Mouse (Mus musculus): ENCODE measurements around the gene Zfp941. TPM values are rescaled to one million over a fixed set of nuclear protein-coding genes. Genes with fewer than 3 reads are reported as not detected.
"Not testable (repeated sequence)": the region's sequence is repeated elsewhere in the genome, so short reads cannot be mapped to it uniquely, and the experiment has no call there.

Zfp941 gene
- polyA plus RNA-seq, 1 experiment: not detected

DNA sequence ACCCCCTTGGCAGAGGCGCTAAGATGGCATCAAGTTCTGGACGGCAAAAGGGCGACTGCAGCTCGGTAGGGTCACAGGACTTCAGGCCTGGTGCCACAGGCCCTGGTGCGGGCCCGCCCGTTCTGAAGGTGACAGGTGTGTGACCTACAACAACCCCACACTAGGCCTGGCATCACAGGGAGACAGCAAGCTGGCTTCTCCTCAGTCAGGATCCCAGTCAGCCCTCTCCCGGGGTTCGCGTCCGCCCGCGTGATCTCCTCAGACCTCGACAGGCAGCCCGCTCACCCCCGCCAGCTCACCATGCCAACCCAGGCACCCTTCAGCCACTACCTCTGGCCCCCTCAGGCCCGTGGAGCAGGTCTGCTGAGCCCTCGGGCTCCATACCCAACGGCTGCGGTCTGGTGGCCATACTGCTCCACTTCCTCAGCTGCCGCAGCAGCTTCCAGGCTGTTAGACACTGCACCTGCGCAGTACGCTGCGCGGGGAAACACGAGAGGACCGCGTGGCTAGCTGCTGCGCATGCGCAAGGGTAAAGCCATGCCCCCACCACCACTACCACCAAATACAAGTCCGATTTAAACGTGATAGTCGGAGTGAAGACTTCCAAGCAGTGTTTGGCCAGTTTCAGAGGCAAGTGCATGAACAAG lies 34.4 kb downstream of the Zfp941 start, which contains the start of gene Syce1:
Gene Syce1 (minus strand): TSS at position 447 of the 647 bp plus-strand sequence.
- DNase-seq (ENCODE audit: low read depth in 1 of 2, low spot score in 2 of 2): no peak
- H3K27me3 ChIP-seq (ENCODE audit: control insufficient read depth, insufficient read depth, low read length): no peaks in the 10 kb centered on the region
- TF ChIP-seq POLR2A (IDR thresholded peaks at IDR 0.05; ENCODE audit: low read depth, low read length) (no peak), CTCF (IDR thresholded peaks at IDR 0.05; ENCODE audit: extremely low read depth, insufficient read depth, insufficient read length, insufficient replicate concordance) (no peak)
- H3K27ac ChIP-seq (ENCODE audit: insufficient read depth, low read length): no peak within 1 kb of the TSS
- H3K4me3 ChIP-seq (ENCODE audit: extremely low read depth, insufficient read depth, insufficient read length): no peak within 1 kb of the TSS
- no peaks in the 10 kb centered on the region for H3K4me1 ChIP-seq (ENCODE audit: control insufficient read depth, insufficient read depth, insufficient read length)
- WGBS: 83% methylated on average over 33 of the region's 33 CpGs
- H3K36me3 ChIP-seq (ENCODE audit: control insufficient read depth, insufficient read depth, low read length): no peaks in the 10 kb centered on the region

- WGBS: 86% methylated on average over 4 of the region's 4 CpGs
- H3K4me3 ChIP-seq (ENCODE audit: extremely low read depth, insufficient read depth, insufficient read length): no peak overlapping the region
- no peaks in the 10 kb centered on the region for H3K27me3 ChIP-seq (ENCODE audit: control insufficient read depth, insufficient read depth, low read length)
- H3K27ac ChIP-seq (ENCODE audit: insufficient read depth, low read length): no peak overlapping the region
- TF ChIP-seq POLR2A (IDR thresholded peaks at IDR 0.05; ENCODE audit: low read depth, low read length): no peak
- DNase-seq (ENCODE audit: low read depth in 1 of 2, low spot score in 2 of 2): no peak
- no peaks in the 10 kb centered on the region for H3K4me1 ChIP-seq (ENCODE audit: control insufficient read depth, insufficient read depth, insufficient read length)
- no peaks in the 10 kb centered on the region for H3K36me3 ChIP-seq (ENCODE audit: control insufficient read depth, insufficient read depth, low read length)
Observed at GRCm38 (mm10) chr7:140780548-140780947, 41.4 kb downstream of the Zfp941 start.

DNA sequence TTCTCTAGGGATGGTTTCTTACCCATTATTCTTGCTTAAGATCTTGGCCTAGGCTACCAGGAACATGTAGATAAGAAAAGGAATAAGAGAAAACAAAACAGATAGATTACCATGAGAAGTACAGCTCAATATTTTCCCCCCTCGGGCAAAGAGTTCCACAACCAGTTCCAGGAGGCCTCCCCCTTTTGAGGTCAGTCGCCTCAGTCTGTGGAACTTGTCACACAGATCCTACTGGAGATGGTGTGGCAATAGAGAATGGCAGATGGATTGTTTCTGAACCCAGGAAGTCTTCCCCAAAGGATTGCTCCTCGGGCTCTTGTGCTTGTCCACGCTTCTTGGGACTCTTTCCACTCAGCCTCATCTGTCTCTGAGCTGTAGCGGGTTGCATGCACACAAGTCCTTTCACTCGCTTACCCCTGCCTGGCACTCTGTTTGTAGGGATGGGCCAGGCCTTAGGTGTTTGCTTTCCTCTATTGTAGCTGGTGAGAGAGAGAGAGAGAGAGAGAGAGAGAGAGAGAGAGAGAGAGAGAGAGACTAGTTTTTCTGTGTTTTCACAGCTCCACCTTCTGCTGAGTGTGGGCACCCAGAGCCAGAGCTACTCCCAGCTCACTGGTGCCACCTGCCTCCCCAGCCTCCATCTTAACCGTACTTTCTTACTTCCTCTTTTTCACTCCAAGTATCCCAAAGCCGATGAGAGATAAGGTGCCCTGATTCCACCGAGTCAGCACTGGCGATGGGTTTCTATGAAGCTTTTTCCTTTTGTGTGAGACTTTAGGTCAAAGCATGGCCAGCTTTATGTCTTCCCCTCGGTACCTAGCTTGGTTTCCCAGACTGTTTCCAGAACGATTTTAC lies 55.9 kb downstream of the Zfp941 start:
- no peaks in the 10 kb centered on the region for H3K4me1 ChIP-seq (ENCODE audit: control insufficient read depth, insufficient read depth, insufficient read length)
- DNase-seq (ENCODE audit: low read depth in 1 of 2, low spot score in 2 of 2): no peak
- no peak for TF ChIP-seq CTCF (IDR thresholded peaks at IDR 0.05; ENCODE audit: extremely low read depth, insufficient read depth, insufficient read length, insufficient replicate concordance)
- TF ChIP-seq POLR2A (IDR thresholded peaks at IDR 0.05; ENCODE audit: low read depth, low read length): no peak
- no peak overlapping the region for H3K4me3 ChIP-seq (ENCODE audit: extremely low read depth, insufficient read depth, insufficient read length)
- H3K27me3 ChIP-seq (ENCODE audit: control insufficient read depth, insufficient read depth, low read length): no peaks in the 10 kb centered on the region
- H3K36me3 ChIP-seq (ENCODE audit: control insufficient read depth, insufficient read depth, low read length): no peaks in the 10 kb centered on the region
- 47% methylated on average over 12 of the region's 12 CpGs for WGBS
- no peak overlapping the region for H3K27ac ChIP-seq (ENCODE audit: insufficient read depth, low read length)

DNA sequence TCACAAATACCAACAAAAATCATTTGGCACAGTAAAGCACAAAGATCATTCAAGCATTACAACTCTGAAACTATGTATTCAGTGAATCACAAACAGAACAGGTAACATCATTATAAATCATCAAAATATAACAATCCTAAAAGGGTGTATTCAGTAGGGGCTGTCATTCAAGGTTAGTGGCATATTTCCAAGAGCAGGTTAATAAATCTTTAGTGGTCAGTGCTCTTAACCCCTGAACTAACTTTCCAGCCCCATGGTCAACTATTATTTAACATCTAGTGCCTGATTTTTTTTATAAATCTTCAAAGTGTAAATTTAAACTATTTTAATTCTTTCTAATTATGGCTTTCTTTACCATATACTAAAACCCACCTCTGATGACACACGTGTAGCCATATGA lies 56.6 kb downstream of the Zfp941 start:
- H3K27ac ChIP-seq (ENCODE audit: insufficient read depth, low read length); DNase-seq (ENCODE audit: low read depth in 1 of 2, low spot score in 2 of 2); H3K4me3 ChIP-seq (ENCODE audit: extremely low read depth, insufficient read depth, insufficient read length); H3K27me3 ChIP-seq (ENCODE audit: control insufficient read depth, insufficient read depth, low read length); H3K4me1 ChIP-seq (ENCODE audit: control insufficient read depth, insufficient read depth, insufficient read length); H3K36me3 ChIP-seq (ENCODE audit: control insufficient read depth, insufficient read depth, low read length): not testable (repeated sequence)
- 79% methylated on average over 1 of the region's 1 CpGs for WGBS

DNA sequence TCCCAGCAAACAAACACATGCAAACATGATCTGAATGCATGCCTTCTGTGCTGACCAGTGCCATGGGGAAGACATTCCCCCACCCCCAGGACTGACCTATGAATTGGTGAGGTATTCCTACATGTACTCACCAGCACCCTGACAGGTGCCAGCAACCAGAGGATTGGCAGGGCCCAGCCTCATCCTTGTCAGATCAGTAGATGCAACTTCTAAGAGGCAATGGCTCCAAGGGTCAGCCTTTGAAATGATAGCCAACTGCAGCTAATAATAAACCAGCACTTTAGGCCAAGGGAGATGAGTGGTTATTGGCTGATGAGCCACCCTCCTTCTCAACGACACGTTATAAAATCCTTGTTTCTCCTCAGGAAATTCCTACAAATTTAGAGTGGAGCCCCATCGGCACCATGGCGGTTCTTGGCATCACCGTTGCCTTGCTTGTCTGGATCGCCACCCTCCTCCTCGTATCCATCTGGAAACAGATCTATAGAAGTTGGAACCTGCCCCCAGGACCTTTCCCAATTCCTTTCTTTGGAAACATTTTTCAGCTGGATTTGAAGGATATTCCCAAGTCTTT lies 58.4 kb downstream of the Zfp941 start, which contains the start of gene Cyp2e1:
Gene Cyp2e1 (plus strand): TSS at position 293 of the 574 bp plus-strand sequence.
- 83% methylated on average over 7 of the region's 7 CpGs for WGBS
- no peak for DNase-seq (ENCODE audit: low read depth in 1 of 2, low spot score in 2 of 2)
- no peaks in the 10 kb centered on the region for H3K36me3 ChIP-seq (ENCODE audit: control insufficient read depth, insufficient read depth, low read length)
- no peak within 1 kb of the TSS for H3K27ac ChIP-seq (ENCODE audit: insufficient read depth, low read length)
- no peak within 1 kb of the TSS for H3K4me3 ChIP-seq (ENCODE audit: extremely low read depth, insufficient read depth, insufficient read length)
- H3K27me3 ChIP-seq (ENCODE audit: control insufficient read depth, insufficient read depth, low read length): no peaks in the 10 kb centered on the region
- H3K4me1 ChIP-seq (ENCODE audit: control insufficient read depth, insufficient read depth, insufficient read length): no peaks in the 10 kb centered on the region
- TF ChIP-seq CTCF (IDR thresholded peaks at IDR 0.05; ENCODE audit: extremely low read depth, insufficient read depth, insufficient read length, insufficient replicate concordance) (no peak), POLR2A (IDR thresholded peaks at IDR 0.05; ENCODE audit: low read depth, low read length) (no peak)

- Histone ChIP-seq H3K4me1 (ENCODE audit: control insufficient read depth, insufficient read depth, insufficient read length) (no peaks in the 10 kb centered on the region), H3K36me3 (ENCODE audit: control insufficient read depth, insufficient read depth, low read length) (no peaks in the 10 kb centered on the region), H3K27ac (ENCODE audit: insufficient read depth, low read length) (no peak overlapping the region), H3K4me3 (ENCODE audit: extremely low read depth, insufficient read depth, insufficient read length) (no peak overlapping the region), H3K27me3 (ENCODE audit: control insufficient read depth, insufficient read depth, low read length) (no peaks in the 10 kb centered on the region)
- no peak for TF ChIP-seq POLR2A (IDR thresholded peaks at IDR 0.05; ENCODE audit: low read depth, low read length)
- TF ChIP-seq CTCF (IDR thresholded peaks at IDR 0.05; ENCODE audit: extremely low read depth, insufficient read depth, insufficient read length, insufficient replicate concordance): no peak
- no peak for DNase-seq (ENCODE audit: low read depth in 1 of 2, low spot score in 2 of 2)
Observed at GRCm38 (mm10) chr7:140760647-140761046, 61.3 kb downstream of the Zfp941 start.

Other genes with a start within 250 kb of the Zfp941 start
- gene Olfr46, start 220.9 kb downstream of the Zfp941 start, polyA plus RNA-seq (2012; rRNA removed): not detected in 2 replicates
- not detected in 2 replicates for gene Olfr61, start 193.2 kb downstream of the Zfp941 start, polyA plus RNA-seq (2012; rRNA removed)
- not detected in 2 replicates for gene Olfr53, start 175.7 kb downstream of the Zfp941 start, polyA plus RNA-seq (2012; rRNA removed)
- not detected in 2 replicates for gene Olfr539, start 162.2 kb downstream of the Zfp941 start, polyA plus RNA-seq (2012; rRNA removed)
- gene Olfr45, start 140.2 kb downstream of the Zfp941 start, polyA plus RNA-seq (2012; rRNA removed): not detected in 2 replicates
- not detected in 2 replicates for gene Olfr541, start 124.9 kb downstream of the Zfp941 start, polyA plus RNA-seq (2012; rRNA removed)
- 0.36 and 1.3 TPM in 2 replicates for gene Cyp2e1, start 58.4 kb downstream of the Zfp941 start, polyA plus RNA-seq (2012; rRNA removed)
- 0.07 and 0.11 TPM in 2 replicates for gene Syce1, start 34.3 kb downstream of the Zfp941 start, polyA plus RNA-seq (2012; rRNA removed)
- 1.1 and 1.5 TPM in 2 replicates for gene Urah, start 12.8 kb upstream of the Zfp941 start, polyA plus RNA-seq (2012; rRNA removed)
- gene Scgb1c1, start 23.4 kb upstream of the Zfp941 start, polyA plus RNA-seq (2012; rRNA removed): 0.25 TPM in 1 of 2 replicates, not detected in the other
- not detected in 2 replicates for gene Odf3, start 25.6 kb upstream of the Zfp941 start, polyA plus RNA-seq (2012; rRNA removed)
- not detected in 2 replicates for gene Gm45785, start 34.2 kb upstream of the Zfp941 start, polyA plus RNA-seq (2012; rRNA removed)
- 104 and 117 TPM in 2 replicates for gene Ric8a, start 34.8 kb upstream of the Zfp941 start, polyA plus RNA-seq (2012; rRNA removed)
- 16.9 and 19.0 TPM in 2 replicates for gene Bet1l, start 35.4 kb upstream of the Zfp941 start, polyA plus RNA-seq (2012; rRNA removed)
- 39.6 and 43.0 TPM in 2 replicates for gene Psmd13, start 59.8 kb upstream of the Zfp941 start, polyA plus RNA-seq (2012; rRNA removed)
- gene Sirt3, start 60.1 kb upstream of the Zfp941 start, polyA plus RNA-seq (2012; rRNA removed): 13.3 and 15.0 TPM in 2 replicates
- gene Cox8b, start 78.3 kb upstream of the Zfp941 start, polyA plus RNA-seq (2012; rRNA removed): not detected in 2 replicates
- 0.12 and 0.32 TPM in 2 replicates for gene Nlrp6, start 98.7 kb upstream of the Zfp941 start, polyA plus RNA-seq (2012; rRNA removed)
- gene Pgghg, start 119.2 kb upstream of the Zfp941 start, polyA plus RNA-seq (2012; rRNA removed): 21.2 and 26.0 TPM in 2 replicates
- 1.2 and 1.3 TPM in 2 replicates for gene Ifitm5, start 128.1 kb upstream of the Zfp941 start, polyA plus RNA-seq (2012; rRNA removed)
- gene Gm45717, start 133.8 kb upstream of the Zfp941 start, polyA plus RNA-seq (2012; rRNA removed): not detected in 2 replicates
- 279 and 436 TPM in 2 replicates for gene Ifitm2, start 133.8 kb upstream of the Zfp941 start, polyA plus RNA-seq (2012; rRNA removed)
- 159 and 265 TPM in 2 replicates for gene Ifitm1, start 145.0 kb upstream of the Zfp941 start, polyA plus RNA-seq (2012; rRNA removed)
- gene Ifitm3, start 188.6 kb upstream of the Zfp941 start, polyA plus RNA-seq (2012; rRNA removed): 177 and 277 TPM in 2 replicates
- 25.5 and 45.9 TPM in 2 replicates for gene Ifitm6, start 195.7 kb upstream of the Zfp941 start, polyA plus RNA-seq (2012; rRNA removed)
- not detected in 2 replicates for gene Gm17387, start 207.0 kb upstream of the Zfp941 start, polyA plus RNA-seq (2012; rRNA removed)
- 0.79 and 1.9 TPM in 2 replicates for gene B4galnt4, start 238.9 kb upstream of the Zfp941 start, polyA plus RNA-seq (2012; rRNA removed)

All from spleen, adult 2 months (tissue).